Mouse (Mus musculus): Measurements from ENCODE around the gene Hipk3.

Hipk3 gene

DNA sequence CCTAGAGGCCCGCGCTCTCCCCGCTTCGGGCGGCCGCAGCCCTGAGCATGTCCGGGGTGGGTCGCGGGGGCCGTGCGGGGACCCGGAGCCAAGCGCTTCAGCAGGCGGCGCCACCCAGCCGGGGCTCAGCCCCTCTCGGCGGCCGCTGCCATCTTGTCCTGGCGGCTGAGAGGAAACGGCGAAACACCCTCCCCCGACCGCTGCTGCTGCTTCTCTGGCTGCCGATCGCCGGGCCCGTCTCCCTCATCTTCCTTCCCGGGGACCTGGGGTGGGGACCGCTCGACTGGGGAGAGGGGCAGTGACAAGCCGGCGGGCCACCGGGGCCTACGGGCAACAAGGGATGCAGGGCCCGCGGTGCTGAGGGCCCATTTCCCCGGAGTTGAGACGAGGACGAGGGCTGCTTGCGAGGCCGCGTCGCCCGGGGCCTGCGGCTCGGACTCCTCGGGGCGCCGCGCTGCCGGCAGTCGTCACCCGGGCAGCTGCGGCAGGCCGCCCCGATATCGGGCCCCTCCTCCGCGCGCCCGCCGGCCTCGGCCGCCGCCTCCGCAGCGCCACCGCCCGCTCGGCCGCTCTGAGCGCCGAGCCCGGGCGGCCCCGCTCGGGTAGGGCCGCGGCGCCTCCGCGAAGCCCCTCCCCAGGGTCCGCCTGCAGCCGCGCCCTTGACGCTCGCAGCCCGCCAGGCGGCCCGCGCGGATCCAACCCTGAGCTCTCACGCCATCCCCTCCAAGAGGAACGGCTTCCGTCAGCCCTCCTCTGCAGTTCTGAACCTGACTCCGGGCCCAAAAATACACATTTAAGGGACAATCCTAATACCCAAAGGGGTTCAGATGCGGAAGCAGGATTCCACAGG is at the start of gene Hipk3:
Gene Hipk3, minus strand, starts transcription at position 496 of the 850 bp plus-strand sequence.
- peak; percentile 56 to 66 for DNase-seq (ENCODE audit: low spot score in 2 of 2)

DNA sequence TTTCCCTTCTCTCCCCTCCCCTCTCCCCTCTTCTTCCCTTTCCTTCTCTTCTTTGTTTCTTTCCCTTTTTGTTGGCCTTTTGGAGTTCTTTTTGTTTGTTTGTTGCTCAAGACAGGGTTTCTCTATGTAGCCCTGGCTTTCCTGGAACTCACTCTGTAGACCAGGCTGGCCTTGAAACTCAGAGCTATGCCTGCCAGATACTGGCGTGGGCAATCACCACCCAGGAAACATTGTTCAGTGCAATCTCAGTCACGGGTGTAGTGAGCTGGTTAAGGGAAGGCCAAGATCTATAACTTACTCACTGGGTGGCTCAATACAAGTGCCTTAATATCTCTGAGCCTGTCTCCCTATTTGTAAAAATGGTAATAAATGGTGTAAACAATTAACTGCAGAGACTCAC is 46.0 kb upstream of the Hipk3 start:
- no peak for DNase-seq (ENCODE audit: low spot score in 2 of 2)

DNA sequence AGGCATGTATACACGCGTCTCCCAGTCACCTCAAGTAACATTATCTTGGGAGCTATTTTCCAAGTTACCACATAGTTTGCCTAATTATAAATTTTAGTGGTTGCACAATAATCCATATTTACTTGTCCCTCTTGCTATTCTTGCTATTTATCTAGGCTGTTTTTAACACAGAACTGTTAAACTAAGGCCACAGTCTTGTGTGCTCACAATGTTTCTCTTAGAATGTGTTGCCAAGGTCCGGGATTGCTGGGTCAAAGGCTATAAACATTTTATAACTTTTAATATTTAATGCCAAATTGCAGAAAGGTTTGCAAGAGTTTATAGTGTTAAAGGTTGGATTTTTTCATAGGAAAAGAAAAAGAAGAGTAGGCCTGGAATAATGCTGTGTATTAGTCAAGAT is 40.5 kb upstream of the Hipk3 start:
- DNase-seq (ENCODE audit: low spot score in 2 of 2) = no peak

DNA sequence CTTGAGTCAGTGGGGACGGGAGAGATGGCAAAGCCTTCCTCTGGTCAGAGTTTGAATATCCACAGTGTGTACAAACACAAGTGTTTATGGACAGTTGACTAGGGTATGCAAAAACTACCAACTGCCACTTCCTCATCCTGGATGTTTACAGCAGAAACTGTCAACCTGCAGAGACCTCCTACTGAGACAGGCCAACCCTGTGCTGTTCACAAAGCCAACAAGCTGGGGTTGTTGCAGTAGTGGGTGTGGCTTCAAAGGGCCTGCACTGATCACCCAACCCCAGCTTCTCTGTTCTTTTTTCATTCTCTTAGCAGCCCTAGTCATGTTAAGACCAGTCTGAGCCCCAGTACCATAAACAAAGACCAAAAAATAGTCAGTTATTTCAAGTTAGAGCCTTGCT is 38.3 kb upstream of the Hipk3 start:
- no peak for DNase-seq (ENCODE audit: low spot score in 2 of 2)

DNA sequence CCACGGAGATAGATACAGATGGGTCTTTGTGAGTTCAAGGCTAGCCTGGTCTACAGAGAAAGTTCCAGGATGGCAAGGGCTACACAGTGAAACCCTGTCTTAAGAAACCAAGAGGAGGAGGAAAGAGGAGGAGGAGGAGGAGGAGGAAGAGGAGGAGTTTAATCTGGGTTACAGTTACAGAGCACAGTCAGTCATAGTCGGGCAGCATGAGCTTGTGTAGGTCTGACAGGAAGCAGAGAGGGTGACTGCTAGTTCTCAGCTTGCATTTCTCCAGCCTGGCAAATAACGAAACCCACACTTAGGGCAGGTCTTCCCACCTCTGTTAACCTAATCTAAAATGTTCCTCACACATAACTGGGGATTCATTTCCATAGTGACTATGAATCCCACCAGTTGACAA is 32.3 kb upstream of the Hipk3 start:
- no peak for DNase-seq (ENCODE audit: low spot score in 2 of 2)

DNA sequence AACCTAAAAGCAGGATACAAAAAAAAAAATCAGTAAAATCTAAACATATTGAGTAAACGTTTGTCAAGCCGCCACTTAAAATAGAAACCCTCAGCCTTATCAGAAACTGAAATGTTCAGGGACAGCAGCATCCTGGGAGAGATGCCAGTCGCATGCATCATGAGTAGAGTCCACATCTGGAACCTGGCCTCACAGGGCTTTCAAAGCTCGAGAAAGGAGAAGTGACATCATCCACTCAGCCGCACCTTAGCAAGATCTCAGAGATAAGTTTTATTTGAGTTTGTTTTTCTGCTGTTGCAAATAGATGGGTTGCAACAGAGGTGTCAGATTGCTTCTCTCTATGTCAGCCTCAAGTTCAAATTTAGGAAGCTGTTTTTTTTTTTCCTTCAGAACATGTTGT is 31.3 kb upstream of the Hipk3 start:
- DNase-seq (ENCODE audit: low spot score in 2 of 2) = no peak

DNA sequence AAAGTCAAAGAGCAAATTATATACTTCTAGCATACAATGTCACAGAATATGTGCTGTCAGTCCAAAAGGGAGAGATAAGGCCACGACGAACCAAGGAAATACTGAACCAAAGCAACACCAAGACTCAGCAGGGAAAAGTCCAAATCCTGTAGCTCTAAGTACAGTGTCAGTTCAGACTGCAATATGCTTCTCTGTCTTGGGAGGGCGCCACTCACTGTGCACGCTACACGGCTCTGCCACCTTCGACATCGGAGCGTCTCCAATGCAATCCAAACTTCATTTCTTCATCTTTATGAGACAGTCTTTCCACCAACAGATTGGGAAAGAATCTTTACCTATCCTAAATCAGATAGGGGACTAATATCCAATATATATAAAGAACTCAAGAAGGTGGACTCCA is 17.4 kb upstream of the Hipk3 start:
- DNase-seq (ENCODE audit: low spot score in 2 of 2) = no peak

DNA sequence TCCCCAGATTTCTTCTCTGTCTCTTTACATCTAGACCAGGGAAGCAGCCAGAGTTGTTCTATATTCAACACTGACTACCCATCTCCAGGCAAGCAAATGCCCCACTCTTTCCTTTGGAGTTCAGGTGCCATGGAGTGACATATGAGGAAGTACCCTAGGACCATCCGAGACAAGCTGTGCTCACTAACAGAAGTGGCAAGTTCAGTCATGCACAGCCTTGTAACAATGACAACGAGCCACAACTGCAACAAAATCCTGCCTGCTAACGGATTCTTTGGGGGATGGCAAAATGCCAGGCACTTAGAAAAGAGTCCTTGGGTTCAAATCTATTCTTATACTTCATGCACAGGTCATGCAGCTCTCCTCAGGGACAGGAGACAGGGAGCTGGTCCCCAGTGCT is 8.1 kb upstream of the Hipk3 start:
- DNase-seq (ENCODE audit: low spot score in 2 of 2) = no peak

DNA sequence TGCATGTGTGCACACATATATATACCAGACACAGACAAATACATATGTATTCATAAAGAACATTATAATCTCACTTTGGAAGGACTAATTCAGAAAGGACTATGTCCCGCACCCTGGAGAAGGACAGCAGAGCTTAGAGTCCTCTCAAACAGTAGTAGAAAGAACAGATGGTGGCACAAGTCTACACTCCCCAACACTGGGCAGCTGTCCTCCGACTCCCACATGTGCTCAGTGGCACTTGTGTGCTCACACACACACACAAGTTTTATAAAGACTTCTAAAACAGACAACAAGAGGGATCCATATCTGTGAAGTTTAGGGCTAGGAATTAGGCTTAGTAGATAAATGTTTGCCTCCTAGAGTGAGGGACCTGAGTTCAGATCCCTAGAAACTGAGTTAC is 6.8 kb upstream of the Hipk3 start:
- DNase-seq (ENCODE audit: low spot score in 2 of 2) = no peak

DNA sequence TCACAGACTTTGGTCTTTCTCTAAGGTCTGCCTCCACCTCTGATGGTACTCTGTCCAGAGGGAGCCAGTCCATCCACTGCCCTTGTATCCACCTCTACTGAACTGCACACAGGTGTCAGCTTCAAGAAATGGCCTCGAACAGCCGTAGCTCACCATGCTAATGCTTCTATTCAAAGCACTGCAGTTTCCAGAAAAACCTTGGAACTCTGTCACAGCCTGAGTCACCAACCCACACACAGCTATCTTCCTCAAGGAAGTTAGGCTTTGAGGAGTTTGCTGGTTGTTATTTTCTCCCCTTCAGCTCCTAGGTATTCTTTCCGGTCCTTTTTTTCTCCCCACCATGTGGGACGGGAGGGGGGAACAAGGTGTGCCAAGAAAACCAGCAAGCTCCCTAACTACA is 3.5 kb upstream of the Hipk3 start:
- DNase-seq (ENCODE audit: low spot score in 2 of 2) = peak; percentile 26 to 36

DNA sequence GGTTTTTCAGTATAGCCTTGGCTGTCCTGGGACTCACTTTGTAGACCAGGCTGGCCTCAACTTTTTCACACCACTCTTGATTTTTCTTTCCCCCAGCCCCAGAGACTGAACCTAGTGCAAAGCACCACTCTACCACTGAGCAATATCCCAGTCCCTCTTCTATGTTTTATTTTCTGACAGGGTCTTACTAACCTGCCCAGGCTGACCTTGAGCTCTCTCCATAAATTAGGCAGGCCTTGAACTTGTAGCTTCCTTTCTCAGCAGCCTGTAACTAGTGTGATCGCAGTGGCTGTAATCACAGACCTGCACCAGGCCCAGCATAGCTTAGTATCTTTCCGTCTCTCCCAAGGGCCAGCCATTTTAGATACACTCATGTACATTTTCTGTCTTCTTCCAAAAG is 3.0 kb upstream of the Hipk3 start:
- no peak for DNase-seq (ENCODE audit: low spot score in 2 of 2)

DNA sequence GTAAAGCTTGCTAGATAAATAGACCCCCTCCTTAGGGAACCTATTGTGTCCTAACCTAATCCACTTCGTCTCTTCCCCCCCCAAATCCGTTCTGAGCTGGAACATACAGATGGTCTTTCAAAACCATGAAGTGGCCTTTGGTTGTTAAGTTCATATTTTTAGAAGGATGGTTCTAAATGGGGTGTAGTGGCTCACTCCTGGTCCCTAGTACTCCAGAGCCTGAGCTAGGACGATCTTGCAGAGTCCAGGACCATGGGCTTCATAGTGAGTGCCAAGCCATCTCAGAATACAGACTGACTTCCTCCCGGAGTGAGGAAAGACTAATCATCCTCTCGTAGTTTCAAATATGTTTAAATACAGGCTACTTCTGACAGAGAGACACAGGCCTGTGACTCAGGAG is 2.0 kb upstream of the Hipk3 start:
- no peak for DNase-seq (ENCODE audit: low spot score in 2 of 2)

DNA sequence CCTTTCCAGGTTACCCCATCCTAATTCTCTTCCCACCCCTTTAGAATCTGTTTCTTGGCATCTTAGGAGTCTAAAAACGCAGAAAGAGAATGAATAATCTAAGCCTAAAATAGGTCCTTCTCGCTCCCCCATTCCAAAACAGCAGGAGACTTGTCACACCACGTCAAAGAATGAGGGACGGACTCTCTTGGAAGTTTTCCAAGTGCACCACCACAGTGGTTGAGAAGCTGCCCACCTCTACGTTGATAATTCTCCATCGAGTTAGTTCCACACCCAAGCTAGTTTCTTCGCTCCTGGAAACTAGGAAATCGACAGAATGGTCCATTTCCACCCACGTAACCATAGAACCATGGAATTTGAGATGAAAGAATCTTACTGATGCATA is 547 bp upstream of the Hipk3 start:
- DNase-seq (ENCODE audit: low spot score in 2 of 2) = peak in 1 of 2 experiments; percentile 25

DNA sequence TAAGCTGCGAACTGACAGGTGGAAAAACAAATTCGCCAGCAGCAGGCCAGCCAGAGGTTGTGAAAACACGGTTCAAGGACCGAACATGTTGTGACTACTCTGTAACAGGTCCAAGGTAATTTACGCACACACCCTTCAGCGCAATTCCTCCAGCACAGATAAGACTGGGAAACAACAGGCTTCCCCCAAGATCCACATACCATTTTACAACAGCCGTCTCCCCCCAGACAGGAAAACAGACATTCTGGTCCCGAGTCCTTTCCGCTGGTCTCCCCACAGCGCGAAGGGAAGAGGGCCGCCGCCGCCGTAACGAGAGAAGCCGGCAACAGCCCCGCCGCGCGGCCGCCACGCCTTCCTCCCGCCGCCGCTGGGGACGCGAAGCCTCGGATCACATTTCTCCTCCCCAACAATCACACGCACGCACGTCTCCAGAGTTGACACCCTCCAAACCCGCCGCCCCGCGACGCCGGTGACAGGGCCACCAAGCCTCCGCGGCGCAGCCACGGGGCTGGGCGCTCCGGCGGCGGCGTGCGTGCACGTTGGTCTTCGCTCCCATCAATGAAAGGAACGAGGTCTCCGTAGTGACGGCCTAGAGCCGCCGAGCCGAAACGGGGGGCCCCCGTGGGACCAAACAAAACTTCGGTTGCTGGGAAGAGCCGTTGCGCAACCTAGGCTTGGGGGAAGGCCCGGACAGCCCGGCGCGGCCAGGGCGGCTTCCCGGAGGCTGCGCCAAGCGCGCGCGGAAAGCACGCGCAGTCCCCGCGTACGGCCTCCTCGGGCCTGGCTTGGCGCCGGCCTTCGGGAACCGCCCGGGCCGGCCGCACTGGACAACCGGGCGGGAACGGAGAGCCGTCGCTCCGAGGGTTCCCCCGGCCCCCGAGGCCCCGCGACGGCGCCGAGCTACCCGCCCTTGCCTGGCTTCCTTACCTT is 960 bp downstream of the Hipk3 start:
- peak; percentile 72 to 77 for DNase-seq (ENCODE audit: low spot score in 2 of 2)

DNA sequence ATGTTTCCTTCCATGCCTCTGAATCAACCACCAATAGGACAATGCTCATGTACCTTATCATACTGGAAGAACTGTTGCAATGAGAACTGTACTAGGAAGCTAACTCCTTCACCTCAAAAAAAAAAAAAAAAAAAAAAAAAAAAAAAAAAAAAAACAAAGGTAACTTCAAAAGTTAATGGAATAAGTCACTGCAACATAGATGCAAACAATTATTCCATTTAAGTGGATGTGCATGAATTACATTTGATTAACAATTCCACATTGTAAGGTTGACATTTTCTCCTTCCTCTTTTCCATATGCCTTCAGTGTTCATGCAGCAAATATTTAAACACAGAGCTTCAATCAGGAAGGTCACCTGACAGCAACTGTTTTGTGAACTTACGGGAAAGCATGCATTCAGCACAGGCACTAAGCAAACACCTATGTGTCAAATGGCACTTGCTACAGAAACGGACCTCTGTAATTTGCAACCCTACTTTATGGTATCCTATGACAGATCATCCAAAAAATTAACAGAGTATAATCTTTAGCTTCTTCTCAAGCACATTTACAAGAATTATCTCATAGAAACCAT is 2.9 kb downstream of the Hipk3 start:
- DNase-seq (ENCODE audit: low spot score in 2 of 2) = no peak

DNA sequence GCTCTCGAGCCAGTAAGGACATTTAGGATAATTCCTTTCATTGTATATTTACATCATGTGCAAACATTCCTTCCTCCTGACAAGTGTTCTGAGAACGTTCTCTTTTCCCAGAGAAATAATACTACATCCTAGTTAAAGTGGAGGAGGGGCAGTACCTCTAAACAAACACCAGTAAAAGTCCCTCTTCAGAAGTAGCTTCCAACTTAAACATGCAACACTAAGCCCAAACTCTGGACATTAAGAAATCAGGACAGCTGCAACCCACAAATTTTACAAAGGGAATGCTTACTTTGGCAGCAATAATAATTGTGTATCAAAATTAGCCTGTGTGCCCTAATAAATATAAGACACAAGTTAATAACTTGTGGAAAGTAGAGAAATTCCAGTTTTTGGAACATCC is 3.5 kb downstream of the Hipk3 start:
- DNase-seq (ENCODE audit: low spot score in 2 of 2) = no peak

DNA sequence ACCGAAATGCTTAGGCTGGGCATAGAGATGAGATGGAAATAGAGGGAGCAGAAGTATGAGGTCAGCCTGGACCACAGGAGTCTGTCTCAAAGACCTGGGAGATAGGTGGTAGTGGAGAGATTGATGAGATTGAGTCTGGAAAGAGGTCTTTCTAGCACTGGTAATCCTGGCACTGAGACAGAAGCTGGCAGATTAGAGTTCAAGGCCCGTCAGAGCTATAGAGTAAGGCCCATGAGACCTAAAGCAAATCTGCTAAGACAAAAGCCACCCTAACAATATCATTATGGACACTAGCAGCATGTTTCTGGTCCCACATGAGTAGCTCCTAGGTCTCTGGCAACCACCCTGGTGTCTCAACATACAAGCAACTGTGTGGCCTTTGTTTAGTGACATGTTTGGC is 4.4 kb downstream of the Hipk3 start:
- no peak for DNase-seq (ENCODE audit: low spot score in 2 of 2)

DNA sequence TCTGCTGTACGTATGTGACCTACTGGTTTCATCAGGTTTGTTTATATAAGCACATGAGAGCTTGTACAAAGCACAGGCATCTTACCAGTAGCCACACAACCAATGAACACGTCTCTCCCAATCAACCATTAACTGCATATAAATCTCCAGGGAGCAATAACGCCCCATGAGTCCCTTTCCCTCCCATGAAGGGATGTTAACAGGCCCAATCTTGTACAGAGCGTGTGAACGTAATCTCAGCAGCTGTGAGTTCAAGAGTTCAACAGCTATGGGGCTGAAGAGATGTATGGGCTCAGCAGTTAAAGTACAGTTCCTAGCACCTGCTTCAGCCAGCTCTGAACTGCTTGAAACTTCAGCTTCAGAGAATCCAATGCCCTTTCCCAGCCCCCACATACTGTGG is 9.8 kb downstream of the Hipk3 start:
- no peak for DNase-seq (ENCODE audit: low spot score in 2 of 2)

DNA sequence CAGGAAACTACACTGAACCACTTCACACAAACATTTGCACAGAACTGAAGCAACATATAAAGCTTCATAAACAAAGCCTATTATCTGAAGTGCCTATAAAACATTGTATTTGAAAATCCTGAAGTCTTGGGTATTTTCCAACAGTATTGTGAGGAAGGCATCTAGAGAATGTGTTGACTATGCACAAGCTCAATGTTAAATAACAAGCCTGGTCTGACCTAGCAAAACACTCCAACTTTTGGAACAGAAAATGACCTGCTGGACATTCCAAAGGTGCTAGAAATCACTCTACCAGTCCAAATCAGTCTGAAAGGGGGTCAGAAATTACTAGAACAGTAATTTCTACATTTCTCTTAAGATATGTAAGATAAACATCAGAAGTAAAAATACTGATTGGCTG is 12.1 kb downstream of the Hipk3 start:
- no peak for DNase-seq (ENCODE audit: low spot score in 2 of 2)

DNA sequence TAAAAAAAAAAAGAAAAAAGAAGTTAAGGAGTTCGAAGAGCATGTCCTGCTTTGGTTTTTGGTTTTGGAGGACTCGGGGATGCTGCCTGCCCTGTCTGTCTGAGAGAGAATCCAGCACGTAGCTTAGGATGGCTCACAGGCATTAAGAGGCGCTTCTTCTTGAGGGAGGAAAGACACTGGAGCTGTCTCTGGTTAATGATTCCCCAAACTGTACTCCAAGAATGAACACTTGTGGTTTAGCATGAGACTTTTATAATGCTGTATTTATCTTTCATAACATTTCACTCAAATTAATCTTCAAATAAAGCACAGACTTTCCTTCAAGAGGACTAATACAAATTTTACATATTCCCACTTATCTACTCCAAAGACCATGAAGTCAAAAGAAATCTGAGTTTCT is 15.2 kb downstream of the Hipk3 start:
- DNase-seq (ENCODE audit: low spot score in 2 of 2) = no peak

DNA sequence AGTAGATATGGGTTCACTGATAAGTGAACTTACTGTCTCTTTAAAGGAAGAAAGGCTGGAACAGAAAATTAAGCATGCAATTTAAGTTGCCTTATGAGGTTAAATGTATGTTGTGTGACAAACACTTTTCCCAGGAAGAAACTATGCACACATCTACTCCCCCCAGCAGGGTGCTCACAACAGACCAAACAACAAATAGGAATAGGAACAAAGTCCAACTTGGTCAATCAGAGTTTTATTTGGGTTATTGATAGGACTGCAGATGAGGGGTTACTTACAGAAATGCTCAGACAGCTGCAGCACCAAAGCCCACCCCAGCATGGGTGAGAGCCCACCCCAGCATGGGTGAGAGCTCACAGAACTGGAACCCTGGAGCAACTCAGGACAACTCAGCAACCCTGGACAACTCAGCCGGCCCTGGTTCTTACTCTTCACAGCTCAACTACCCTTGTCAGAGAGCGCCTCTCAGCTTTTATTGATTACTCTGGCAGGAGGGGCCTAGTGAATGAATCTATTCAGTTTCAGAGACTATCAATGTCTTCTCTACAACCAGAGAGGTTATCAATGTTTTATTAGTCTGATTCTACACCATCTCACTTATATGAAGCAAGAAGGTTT is 16.7 kb downstream of the Hipk3 start:
- no peak for DNase-seq (ENCODE audit: low spot score in 2 of 2)

DNA sequence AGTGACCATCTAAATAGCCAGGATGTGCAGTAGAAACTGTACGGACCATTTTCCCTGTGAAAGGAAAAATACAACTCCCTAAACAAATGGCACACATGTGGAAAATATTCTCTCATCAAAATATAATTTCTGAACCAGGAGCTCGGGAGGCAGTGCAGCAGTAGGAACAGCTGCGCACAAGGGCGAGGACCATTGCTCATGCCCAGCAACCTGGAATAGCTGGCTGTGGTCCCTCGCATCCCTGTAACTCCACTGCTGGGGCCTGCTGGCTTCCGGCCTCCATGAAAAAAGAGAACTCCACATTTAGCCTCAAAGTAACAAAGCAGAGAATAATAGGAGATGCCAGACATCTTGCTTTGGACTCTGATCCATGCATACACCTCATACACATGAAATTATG is 22.2 kb downstream of the Hipk3 start:
- DNase-seq (ENCODE audit: low spot score in 2 of 2) = no peak
